Mouse (Mus musculus): ENCODE measurements at regions not wholly inside any gene's neighbourhood (a gene's known extent, or its start where the extent isn't known, plus 50 kb on each side); places are given as distances from the start of the nearest gene placed in this dataset.
A peak's percentile ranks its signal among the peaks of the same experiment; 100 is the strongest.

DNA sequence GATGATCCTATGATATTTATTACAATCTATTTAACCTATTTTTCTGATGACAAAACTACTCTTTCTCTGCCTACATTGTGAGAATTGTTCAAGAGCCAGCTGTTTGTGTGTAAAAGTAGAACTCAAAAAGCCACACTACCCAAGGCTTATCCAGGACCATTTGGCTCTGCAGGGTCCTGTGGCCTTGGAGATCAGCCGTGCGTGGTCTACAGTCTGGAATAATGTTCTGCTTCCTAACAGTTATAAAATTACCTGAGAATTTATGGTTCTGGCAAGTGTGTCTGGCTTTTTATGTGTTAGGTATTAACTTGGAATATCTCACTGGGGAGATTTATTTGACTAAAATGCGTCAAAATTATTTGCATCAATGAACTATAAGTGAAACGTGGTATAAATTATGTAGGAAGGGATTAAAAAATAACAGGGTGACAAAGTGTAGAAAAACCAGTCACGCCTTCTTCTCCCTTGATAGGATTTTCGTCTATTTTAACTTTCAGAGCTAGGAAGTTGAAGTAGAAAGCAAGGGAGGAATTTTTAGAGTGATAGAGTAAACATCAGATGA lies 1789.0 kb upstream of the Gm7489 start:
- no peak for DNase-seq

DNA sequence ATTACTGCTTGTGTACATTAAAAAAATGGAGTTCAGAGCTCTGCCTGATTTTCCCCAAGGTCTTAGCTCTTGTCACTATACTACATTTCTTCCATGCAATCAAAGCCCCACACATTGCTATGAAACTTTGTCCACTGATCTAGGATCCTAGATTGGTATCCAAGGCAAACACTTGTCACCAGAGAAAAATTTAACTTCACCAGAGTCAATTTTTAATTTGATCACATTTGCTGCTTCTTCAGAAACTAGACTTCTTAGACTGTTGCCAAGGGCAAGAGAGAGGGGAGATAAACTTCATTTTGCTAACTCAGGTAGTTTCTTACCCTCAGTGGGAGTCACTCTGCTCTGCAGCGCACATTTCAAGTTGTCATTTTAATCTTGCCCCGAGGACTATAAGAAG lies 1775.9 kb upstream of the Gm7489 start:
- peak; percentile 66 for DNase-seq

DNA sequence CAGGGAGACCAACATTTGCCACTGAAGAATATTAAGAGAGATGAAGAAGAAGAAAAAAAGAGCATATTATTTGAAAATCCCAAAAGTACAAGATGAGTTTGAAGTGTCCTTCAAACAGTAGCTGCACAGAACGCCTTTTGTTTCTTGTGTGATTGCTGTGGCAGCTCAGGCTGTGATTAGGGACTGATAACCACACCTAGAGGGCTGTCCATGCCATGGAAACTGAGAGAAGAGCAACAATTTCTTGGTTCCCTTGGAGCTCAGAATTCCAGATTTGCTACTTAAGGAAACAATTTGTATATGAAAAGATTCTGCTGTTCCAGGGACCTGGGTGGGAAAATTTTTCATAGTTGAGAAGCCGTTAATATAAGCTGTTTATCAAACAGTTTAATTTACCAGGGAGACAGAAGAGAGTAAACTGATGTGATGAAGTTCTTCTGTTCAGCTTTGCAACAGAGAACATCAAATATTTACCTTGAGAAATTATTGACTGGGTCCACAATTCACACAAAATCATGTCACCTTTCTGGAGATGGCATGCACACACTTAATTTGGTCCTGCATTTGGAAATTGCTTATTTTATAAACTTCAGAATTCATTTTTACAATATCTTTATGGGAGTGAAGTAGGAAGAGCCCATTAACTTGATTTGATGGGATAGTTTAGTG lies 1770.2 kb upstream of the Gm7489 start:
- DNase-seq = no peak

GRCm38 (mm10) chr15:52136693-52137092 lies 1748.0 kb upstream of the Gm7489 start:
- DNase-seq = no peak

DNA sequence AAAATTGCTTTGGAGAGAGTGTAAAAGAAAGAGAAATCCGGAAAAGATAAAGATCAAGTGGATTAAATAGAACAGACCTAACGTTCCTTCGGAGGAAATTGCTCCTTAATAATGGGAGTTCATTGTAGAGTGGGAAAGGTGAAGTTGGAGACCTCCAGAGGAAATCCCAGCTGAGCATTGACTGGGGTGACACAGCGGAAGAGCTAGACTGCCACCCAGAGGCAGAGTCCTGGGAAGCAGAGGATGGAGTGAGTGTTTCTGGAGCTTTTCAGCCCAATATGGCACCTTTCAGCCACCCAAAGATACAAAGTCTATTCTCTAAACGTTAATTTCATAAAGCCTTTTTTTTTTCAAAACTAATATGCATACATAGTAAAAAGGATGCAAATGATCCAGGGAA lies 1731.3 kb upstream of the Gm7489 start:
- DNase-seq = peak; percentile 49

- DNase-seq = no peak
Measured at GRCm38 (mm10) chr15:52155784-52156183, 1728.9 kb upstream of the Gm7489 start.

DNA sequence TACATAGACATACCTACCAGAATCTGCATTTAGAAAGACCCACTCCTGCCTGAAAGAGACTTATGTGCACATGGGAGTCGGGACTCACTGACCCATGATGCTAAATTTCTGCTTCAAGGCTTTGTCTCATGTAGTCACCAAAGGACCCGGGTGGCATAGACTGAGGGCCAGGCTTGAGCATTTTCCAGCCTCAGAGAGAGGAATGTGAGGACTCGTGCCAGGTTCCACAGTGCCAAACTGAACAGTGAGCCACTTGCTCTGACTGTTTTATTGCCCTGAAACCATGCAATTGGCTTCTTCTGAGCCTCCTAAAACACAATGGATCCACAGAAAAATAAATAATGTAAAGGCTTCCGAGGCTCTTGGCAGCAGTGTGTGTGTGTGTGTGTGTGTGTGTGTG lies 1727.9 kb upstream of the Gm7489 start:
- peak; percentile 14 for DNase-seq

- peak; percentile 69 for DNase-seq
Measured at GRCm38 (mm10) chr15:52160181-52161088, 1724.3 kb upstream of the Gm7489 start.

DNA sequence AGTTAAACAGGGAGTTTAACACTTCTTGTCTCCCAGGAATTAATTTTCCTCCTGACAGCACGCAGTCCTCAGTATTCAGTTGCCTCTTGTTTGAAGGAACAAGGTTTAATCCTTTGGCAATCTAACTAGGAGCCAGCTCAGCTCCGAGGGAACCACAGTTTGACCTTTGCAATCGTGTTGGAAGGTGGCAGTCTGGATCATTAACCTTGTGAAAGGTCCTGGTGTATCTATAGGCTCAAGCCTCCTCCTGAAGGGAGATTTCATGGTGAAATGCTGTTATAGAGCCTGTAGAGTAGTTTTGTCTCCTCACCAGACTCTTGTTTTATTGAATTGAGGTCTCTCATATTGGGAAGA lies 1723.6 kb upstream of the Gm7489 start:
- peak; percentile 51 for DNase-seq

GRCm38 (mm10) chr15:52161568-52162316 lies 1723.0 kb upstream of the Gm7489 start:
- DNase-seq = no peak

GRCm38 (mm10) chr15:52166144-52166543 lies 1718.6 kb upstream of the Gm7489 start:
- no peak for DNase-seq

GRCm38 (mm10) chr15:52166595-52167443 lies 1717.9 kb upstream of the Gm7489 start:
- DNase-seq = no peak

DNA sequence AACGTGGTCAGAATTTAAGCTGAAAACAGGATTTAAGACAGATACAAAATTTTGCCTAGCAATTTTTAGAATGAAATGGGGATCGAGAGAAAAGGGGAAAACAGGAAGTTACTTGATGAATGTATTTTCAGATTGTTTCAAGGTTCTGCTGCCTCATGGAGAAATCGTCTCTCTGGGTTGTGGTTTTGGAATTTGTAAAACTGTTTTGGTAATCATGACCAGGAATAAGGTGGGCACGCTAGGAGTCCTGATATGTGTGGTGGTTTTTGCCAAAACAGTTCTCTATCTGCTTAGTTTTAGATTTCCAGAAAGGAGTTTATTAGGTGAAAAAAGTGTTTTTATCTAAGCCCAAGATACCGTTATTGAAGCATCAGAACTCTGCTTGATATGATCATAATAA lies 1716.9 kb upstream of the Gm7489 start:
- no peak for DNase-seq

DNA sequence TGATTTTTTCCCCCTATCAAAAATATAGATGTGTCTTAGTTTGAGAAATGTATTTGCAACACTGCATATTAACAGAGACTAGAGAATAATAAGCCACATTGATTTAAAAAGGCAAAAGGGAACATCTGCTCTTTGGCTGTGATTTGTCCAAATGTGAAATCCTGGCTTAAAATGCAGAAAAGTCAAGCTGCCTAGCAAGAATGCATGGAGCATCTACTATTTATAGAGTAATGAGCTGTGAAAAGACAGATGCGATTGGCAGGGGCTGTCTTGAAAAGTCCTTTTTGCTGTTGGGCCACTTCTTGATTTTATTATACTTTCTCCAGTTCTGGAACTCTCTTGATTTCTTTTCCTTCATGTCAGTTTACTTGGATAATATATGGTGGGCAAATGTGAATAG lies 1707.8 kb upstream of the Gm7489 start:
- no peak for DNase-seq

- no peak for DNase-seq
Measured at GRCm38 (mm10) chr15:52178668-52179067, 1706.0 kb upstream of the Gm7489 start.

DNA sequence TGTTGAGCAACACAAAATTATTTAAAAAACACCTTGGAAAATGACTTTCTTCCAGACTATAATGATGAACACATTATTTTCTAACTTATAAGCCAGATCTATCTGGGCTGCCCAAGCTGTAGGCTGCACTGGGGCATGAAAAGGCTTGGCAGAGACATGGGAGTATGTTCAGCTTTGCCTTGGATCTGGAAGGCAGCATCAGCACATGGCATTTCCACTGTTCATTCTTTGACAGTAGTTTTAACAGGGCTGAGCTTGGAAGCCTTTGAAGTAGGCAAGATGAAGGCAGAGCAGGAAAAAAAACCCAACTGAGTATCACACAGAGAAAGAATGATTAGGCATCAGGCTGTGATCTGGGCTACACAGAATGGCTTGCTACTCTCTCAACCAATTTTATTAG lies 1705.3 kb upstream of the Gm7489 start:
- DNase-seq = no peak

DNA sequence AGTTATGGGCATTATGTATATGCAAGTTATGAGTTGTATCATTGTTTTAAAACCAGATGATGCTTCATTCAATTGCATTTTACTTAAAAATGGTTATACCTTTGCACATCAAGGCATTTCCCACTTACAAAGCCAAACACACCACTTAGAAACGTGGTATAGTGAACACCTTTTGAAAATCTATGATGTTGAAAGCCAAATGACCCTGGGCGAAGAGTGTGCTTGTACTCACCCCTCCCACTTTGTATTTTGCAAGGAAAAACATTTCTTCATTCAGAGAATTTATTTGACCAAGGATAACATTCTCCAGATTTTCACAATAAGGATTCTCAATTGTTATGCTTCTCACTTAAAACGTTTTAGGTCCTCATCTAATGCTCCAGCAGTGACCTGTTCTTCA lies 1693.5 kb upstream of the Gm7489 start:
- DNase-seq = no peak

GRCm38 (mm10) chr15:52207271-52207670 lies 1677.4 kb upstream of the Gm7489 start:
- DNase-seq = no peak

- no peak for DNase-seq
Measured at GRCm38 (mm10) chr15:52232442-52232841, 1652.3 kb upstream of the Gm7489 start.

DNA sequence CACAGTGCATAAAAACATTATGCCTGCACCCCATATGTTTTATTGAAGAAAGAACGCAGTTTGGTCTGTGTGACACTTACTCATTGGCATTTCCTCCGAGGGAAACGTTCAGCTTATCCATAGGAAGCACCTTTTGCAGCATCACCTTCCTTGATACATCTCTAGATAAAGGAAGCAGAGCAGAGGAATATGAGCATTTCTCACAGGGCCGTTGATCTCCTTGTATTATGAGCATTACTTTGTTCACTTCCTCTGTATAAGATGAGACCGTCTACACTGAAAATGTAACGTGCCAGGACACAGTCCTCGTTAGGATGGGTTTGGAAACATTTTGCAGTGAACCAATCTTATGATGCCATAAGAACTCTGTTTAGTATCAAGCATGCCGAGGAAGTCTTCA lies 1648.5 kb upstream of the Gm7489 start:
- no peak for DNase-seq

GRCm38 (mm10) chr15:52242890-52243289 lies 1641.8 kb upstream of the Gm7489 start:
- DNase-seq = no peak

Measured in kidney, adult 9 months (tissue).